Mouse (Mus musculus): ENCODE measurements at regions not wholly inside any gene's neighbourhood (a gene's known extent, or its start where the extent isn't known, plus 50 kb on each side); places are given as distances from the start of the nearest gene placed in this dataset.

GRCm38 (mm10) chr12:26099176-26099575 lies 315.9 kb downstream of the Rnf144a start:
- H3K4me1 ChIP-seq (replicated peaks), result no peaks in the 10 kb centered on the region
- no peak for ATAC-seq (replicated peaks; ENCODE audit: insufficient number of reproducible peaks, insufficient read depth, low FRiP score, low read depth)
- H3K27me3 ChIP-seq, result no peaks in the 10 kb centered on the region
- no peak overlapping the region for H3K27ac ChIP-seq
- H3K9ac ChIP-seq, result no peak overlapping the region
- no peak overlapping the region for H3K4me3 ChIP-seq
- no peaks in the 10 kb centered on the region for H3K9me3 ChIP-seq (replicated peaks)
- 64% methylated on average over 5 of the region's 5 CpGs for WGBS
- H3K4me2 ChIP-seq, result no peak overlapping the region
- H3K36me3 ChIP-seq, result no peaks in the 10 kb centered on the region

- Histone ChIP-seq H3K4me1 (replicated peaks) (no peaks in the 10 kb centered on the region), H3K27me3 (no peaks in the 10 kb centered on the region), H3K9me3 (replicated peaks) (no peaks in the 10 kb centered on the region), H3K36me3 (no peaks in the 10 kb centered on the region), H3K4me2 (no peak overlapping the region), H3K27ac (no peak overlapping the region), H3K9ac (no peak overlapping the region), H3K4me3 (no peak overlapping the region)
- WGBS, result 62% methylated on average over 5 of the region's 5 CpGs
- no peak for ATAC-seq (replicated peaks; ENCODE audit: insufficient number of reproducible peaks, insufficient read depth, low FRiP score, low read depth)
These were observed 322.7 kb downstream of the Rnf144a start for GRCm38 (mm10) chr12:26092311-26092710.

GRCm38 (mm10) chr12:26091865-26092264 lies 323.2 kb downstream of the Rnf144a start:
- Histone ChIP-seq H3K27me3 (no peaks in the 10 kb centered on the region), H3K4me2 (no peak overlapping the region), H3K36me3 (no peaks in the 10 kb centered on the region), H3K9ac (no peak overlapping the region), H3K27ac (no peak overlapping the region), H3K9me3 (replicated peaks) (no peaks in the 10 kb centered on the region), H3K4me1 (replicated peaks) (no peaks in the 10 kb centered on the region), H3K4me3 (no peak overlapping the region)
- WGBS, result 65% methylated on average over 3 of the region's 3 CpGs
- ATAC-seq (replicated peaks; ENCODE audit: insufficient number of reproducible peaks, insufficient read depth, low FRiP score, low read depth), result no peak

- Histone ChIP-seq H3K36me3 (no peaks in the 10 kb centered on the region), H3K9ac (no peak overlapping the region), H3K27me3 (no peaks in the 10 kb centered on the region), H3K4me1 (replicated peaks) (no peaks in the 10 kb centered on the region), H3K4me2 (no peak overlapping the region), H3K27ac (no peak overlapping the region), H3K4me3 (no peak overlapping the region), H3K9me3 (replicated peaks) (no peaks in the 10 kb centered on the region)
- WGBS, result 55% methylated on average over 3 of the region's 3 CpGs
- ATAC-seq (replicated peaks; ENCODE audit: insufficient number of reproducible peaks, insufficient read depth, low FRiP score, low read depth), result no peak
These were observed 326.7 kb downstream of the Rnf144a start for GRCm38 (mm10) chr12:26088389-26088788.

GRCm38 (mm10) chr12:26086923-26087322 lies 328.1 kb downstream of the Rnf144a start:
- H3K36me3 ChIP-seq, result no peaks in the 10 kb centered on the region
- H3K27ac ChIP-seq, result no peak overlapping the region
- WGBS, result 82% methylated on average over 4 of the region's 4 CpGs
- no peak overlapping the region for H3K4me3 ChIP-seq
- no peaks in the 10 kb centered on the region for H3K9me3 ChIP-seq (replicated peaks)
- ATAC-seq (replicated peaks; ENCODE audit: insufficient number of reproducible peaks, insufficient read depth, low FRiP score, low read depth), result no peak
- H3K4me1 ChIP-seq (replicated peaks), result no peaks in the 10 kb centered on the region
- no peaks in the 10 kb centered on the region for H3K27me3 ChIP-seq
- H3K4me2 ChIP-seq, result no peak overlapping the region
- no peak overlapping the region for H3K9ac ChIP-seq

GRCm38 (mm10) chr12:26086414-26086813 lies 328.6 kb downstream of the Rnf144a start:
- no peaks in the 10 kb centered on the region for H3K27me3 ChIP-seq
- H3K9me3 ChIP-seq (replicated peaks), result no peaks in the 10 kb centered on the region
- no peak overlapping the region for H3K4me3 ChIP-seq
- no peak overlapping the region for H3K4me2 ChIP-seq
- no peaks in the 10 kb centered on the region for H3K36me3 ChIP-seq
- H3K4me1 ChIP-seq (replicated peaks), result no peaks in the 10 kb centered on the region
- H3K9ac ChIP-seq, result no peak overlapping the region
- H3K27ac ChIP-seq, result no peak overlapping the region
- no peak for ATAC-seq (replicated peaks; ENCODE audit: insufficient number of reproducible peaks, insufficient read depth, low FRiP score, low read depth)
- 76% methylated on average over 3 of the region's 3 CpGs for WGBS

GRCm38 (mm10) chr12:26079061-26079625 lies 335.9 kb downstream of the Rnf144a start:
- no peak for ATAC-seq (replicated peaks; ENCODE audit: insufficient number of reproducible peaks, insufficient read depth, low FRiP score, low read depth)
- 62% methylated on average over 4 of the region's 4 CpGs for WGBS
- Histone ChIP-seq H3K27ac (no peak overlapping the region), H3K4me1 (replicated peaks) (no peaks in the 10 kb centered on the region), H3K4me2 (no peak overlapping the region), H3K4me3 (no peak overlapping the region), H3K9me3 (replicated peaks) (no peaks in the 10 kb centered on the region), H3K36me3 (no peaks in the 10 kb centered on the region), H3K27me3 (no peaks in the 10 kb centered on the region), H3K9ac (no peak overlapping the region)

- ATAC-seq (replicated peaks; ENCODE audit: insufficient number of reproducible peaks, insufficient read depth, low FRiP score, low read depth), result no peak
- Histone ChIP-seq H3K4me2 (no peak overlapping the region), H3K9ac (no peak overlapping the region), H3K27ac (no peak overlapping the region), H3K27me3 (no peaks in the 10 kb centered on the region), H3K4me1 (replicated peaks) (no peaks in the 10 kb centered on the region), H3K4me3 (no peak overlapping the region), H3K9me3 (replicated peaks) (no peaks in the 10 kb centered on the region), H3K36me3 (no peaks in the 10 kb centered on the region)
- 32% methylated on average over 9 of the region's 9 CpGs for WGBS
These were observed 339.3 kb downstream of the Rnf144a start for GRCm38 (mm10) chr12:26075638-26076254.

- H3K27ac ChIP-seq, result no peak overlapping the region
- H3K4me1 ChIP-seq (replicated peaks), result peaks cover 7% of the 10 kb centered on the region
- H3K4me3 ChIP-seq, result no peak overlapping the region
- ATAC-seq (replicated peaks; ENCODE audit: insufficient number of reproducible peaks, insufficient read depth, low FRiP score, low read depth), result no peak
- H3K36me3 ChIP-seq, result no peaks in the 10 kb centered on the region
- H3K27me3 ChIP-seq, result 0 out of 2 replicates have a peak, but pooled peaks cover 11% of the 10 kb centered on the region
- no peaks in the 10 kb centered on the region for H3K9me3 ChIP-seq (replicated peaks)
- H3K4me2 ChIP-seq, result no peak overlapping the region
- 70% methylated on average over 7 of the region's 7 CpGs for WGBS
- no peak overlapping the region for H3K9ac ChIP-seq
These were observed 342.9 kb downstream of the Rnf144a start for GRCm38 (mm10) chr12:26072180-26072579.

GRCm38 (mm10) chr12:26071610-26072009 lies 343.4 kb downstream of the Rnf144a start:
- WGBS, result 7% methylated on average over 3 of the region's 3 CpGs
- no peaks in the 10 kb centered on the region for H3K9me3 ChIP-seq (replicated peaks)
- ATAC-seq (replicated peaks; ENCODE audit: insufficient number of reproducible peaks, insufficient read depth, low FRiP score, low read depth), result no peak
- 0 out of 2 replicates have a peak, but pooled peaks cover 11% of the 10 kb centered on the region for H3K27me3 ChIP-seq
- H3K36me3 ChIP-seq, result no peaks in the 10 kb centered on the region
- peaks cover 7% of the 10 kb centered on the region for H3K4me1 ChIP-seq (replicated peaks)
- no peak overlapping the region for H3K4me3 ChIP-seq
- no peak overlapping the region for H3K9ac ChIP-seq
- no peak overlapping the region for H3K4me2 ChIP-seq
- no peak overlapping the region for H3K27ac ChIP-seq

- Histone ChIP-seq H3K27me3 (0 out of 2 replicates have a peak, but pooled peaks cover 11% of the 10 kb centered on the region), H3K4me2 (peak overlapping the region; percentile 49), H3K27ac (no peak overlapping the region), H3K4me1 (replicated peaks) (peaks cover 7% of the 10 kb centered on the region), H3K4me3 (peak overlapping the region; percentile 22), H3K36me3 (no peaks in the 10 kb centered on the region), H3K9me3 (replicated peaks) (no peaks in the 10 kb centered on the region), H3K9ac (no peak overlapping the region)
- 31% methylated on average over 4 of the region's 4 CpGs for WGBS
- ATAC-seq (replicated peaks; ENCODE audit: insufficient number of reproducible peaks, insufficient read depth, low FRiP score, low read depth), result no peak
These were observed 346.4 kb downstream of the Rnf144a start for GRCm38 (mm10) chr12:26068685-26069008.
